In genomic region chr5:24526889-24527230, GRCm38 (mm10) we compare ENCODE assay signal across 8 mouse cellular contexts. TPM values are rescaled to one million over a fixed set of nuclear protein-coding genes. Genes with fewer than 3 reads are reported as not detected.
DNase-seq lines count a peak whose midpoint lies in the region; ATAC-seq and TF ChIP-seq lines count a peak whose summit lies in the region.

Gbx1 (minus strand) TSS chr5:24527202.

- DNase-seq in gastrocnemius, postnatal 10 days: peak; percentile 54
- no peak for DNase-seq in gastrocnemius, postnatal 25 days
- no peak for DNase-seq in ES-E14 (ENCODE audit: low read depth, low spot score)
- DNase-seq in limb, embryonic 11.5 days (ENCODE audit: low spot score): peak; percentile 53
- DNase-seq in neural tube, embryonic 10.5 days (ENCODE audit: extremely low spot score, low spot score): peak; percentile 81
- no peak for DNase-seq in retina, embryonic 14.5 days (ENCODE audit: low spot score)
- DNase-seq in frontal cortex, adult 2 months (ENCODE audit: extremely low spot score in 1 of 2, low spot score in 1 of 2): no peak

- H3K9ac ChIP-seq in ES-E14 (ENCODE audit: insufficient read depth, low read depth, low read length, poor library complexity, severe bottlenecking): peak within 1 kb of the TSS; percentile 64
- no peak within 1 kb of the TSS for H3K9ac ChIP-seq in limb, embryonic 11.5 days (ENCODE audit: low read length)

- H3K9me3 ChIP-seq in ES-E14 (ENCODE audit: control insufficient read depth, insufficient read depth, low read depth, low read length): no peaks in the 10 kb centered on the region
- no peaks in the 10 kb centered on the region for H3K9me3 ChIP-seq in limb, embryonic 11.5 days (ENCODE audit: control insufficient read depth, low read length)

- no peaks in the 10 kb centered on the region for H3K36me3 ChIP-seq in ES-E14 (ENCODE audit: control insufficient read depth, insufficient read depth, low read length, poor library complexity, severe bottlenecking)
- H3K36me3 ChIP-seq in limb, embryonic 11.5 days (ENCODE audit: control insufficient read depth, insufficient read depth, low read length): no peaks in the 10 kb centered on the region

- in situ Hi-C loops in ES-E14 (cut with MboI; ENCODE audit: low sequenced_read_pairs in 2 of 2, unreplicated experiment in 2 of 2): loop anchor here in 1 of 2 experiments (10.0 kb wide), 1 partner anchor 62 kb away; no protein-coding TSS in a partner anchor

- ATAC-seq in granulocyte monocyte progenitor cell, adult 5-6 weeks (replicated peaks; ENCODE audit: poor library complexity, severe bottlenecking): peak; percentile 20; the same call in 1 of the 2 replicates
- ATAC-seq in limb, embryonic 11.5 days (ENCODE audit: insufficient number of reproducible peaks, low FRiP score, low TSS enrichment, low read depth): no peak

- H3K4me2 ChIP-seq in limb, embryonic 11.5 days (ENCODE audit: low read depth, severe bottlenecking): peak within 1 kb of the TSS; percentile 69

- H3K4me3 ChIP-seq in ES-E14 (ENCODE audit: insufficient read depth in 1 of 2, low read depth in 1 of 2, low read length in 2 of 2, poor library complexity in 1 of 2, severe bottlenecking in 1 of 2): peak within 1 kb of the TSS; percentile 57 to 77
- H3K4me3 ChIP-seq in limb, embryonic 11.5 days (ENCODE audit: low read depth, low read length): peak within 1 kb of the TSS; percentile 21

- H3K27me3 ChIP-seq in limb, embryonic 11.5 days (ENCODE audit: control insufficient read depth, insufficient read depth, low read length): peaks cover 82% of the 10 kb centered on the region

- no peak within 1 kb of the TSS for H3K27ac ChIP-seq in ES-E14 (ENCODE audit: insufficient read depth, low read depth, low read length, poor library complexity, severe bottlenecking)
- H3K27ac ChIP-seq in limb, embryonic 11.5 days (replicated peaks; ENCODE audit: low read depth, low read length): no peak within 1 kb of the TSS

- 0% methylated on average over 36 of the region's 49 CpGs for WGBS in limb, embryonic 11.5 days

- H3K4me1 ChIP-seq in ES-E14 (ENCODE audit: control insufficient read depth in 2 of 2, insufficient read depth in 2 of 2, low read length in 2 of 2, poor library complexity in 1 of 2): peaks cover 6 to 12% of the 10 kb centered on the region in 2 experiments; a peak in 2 of 4 replicates
- H3K4me1 ChIP-seq in limb, embryonic 11.5 days (ENCODE audit: control insufficient read depth, insufficient read depth, low read length): peaks cover 8% of the 10 kb centered on the region

TF ChIP-seq in ES-E14, 5 proteins besides CTCF, POLR2A, EP300 and RAD21:
- TF ChIP-seq HCFC1 (IDR thresholded peaks at IDR 0.05; ENCODE audit: borderline replicate concordance, insufficient read depth, low read length): 0 out of 2 replicates have a peak, but pooled peaks have one; percentile 30
- TF ChIP-seq ZNF384 (IDR thresholded peaks at IDR 0.05; ENCODE audit: low read depth, low read length): no peak

RNA-seq across cellular contexts. Expression of gene Gbx1, which starts in this region (rescaled TPM):
- not detected for total RNA-seq in gastrocnemius, postnatal 10 days (2021)
- not detected for total RNA-seq in gastrocnemius, postnatal 25 days (2021)
- 0.40 and 0.69 TPM in 2 replicates for total RNA-seq in ES-E14 (2012; rRNA removed)
- total RNA-seq in granulocyte monocyte progenitor cell, adult 5-6 weeks (2014; fragmentation: Nextera tagmentation): not detected in 2 replicates
- total RNA-seq in granulocyte monocyte progenitor cell, adult 5-6 weeks (2017): not detected in 2 replicates
- polyA plus RNA-seq in limb, embryonic 11.5 days (2014; fragmentation: Nextera tagmentation; extraction: Ambion mirVana): 0.04 TPM in 1 of 2 replicates, not detected in the other
- polyA plus RNA-seq in frontal cortex, adult 2 months (2012; rRNA removed): 0.04 TPM in 2 replicates

Comparison
In these comparisons a context has a peak if more than half of its experiments do, and no peak if none do; other contexts are left out.
1. Peak in DNase-seq in gastrocnemius, postnatal 10 days; RNA of the gene not detected or under 1 TPM.
2. Peak in ATAC-seq in granulocyte monocyte progenitor cell, adult 5-6 weeks; RNA of the gene not detected or under 1 TPM.
3. Peak in DNase-seq, H3K4me3 ChIP-seq and H3K4me2 ChIP-seq in limb, embryonic 11.5 days; RNA of the gene not detected or under 1 TPM.